Mouse (Mus musculus): ENCODE measurements around the gene Ss18l1. TPM values are rescaled to one million over a fixed set of nuclear protein-coding genes. Genes with fewer than 3 reads are reported as not detected.

The Ss18l1 gene
- total RNA-seq, 1 experiment from 2014 or later, result 13.6 TPM

Other genes starting within 250 kb of the Ss18l1 start
- gene Taf4, start 65.9 kb upstream of the Ss18l1 start, total RNA-seq (2021), result 18.8 and 25.3 TPM in 2 replicates
- 45.1 and 47.4 TPM in 2 replicates for gene Lsm14b, start 17.5 kb upstream of the Ss18l1 start, total RNA-seq (2021)
- gene Psma7, start 76 bp upstream of the Ss18l1 start, total RNA-seq (2021), result 240 and 254 TPM in 2 replicates
- 21.4 and 23.1 TPM in 2 replicates for gene Mtg2, start 28.1 kb downstream of the Ss18l1 start, total RNA-seq (2021)
- 0.49 TPM in 1 of 2 replicates, not detected in the other for gene Hrh3, start 62.0 kb downstream of the Ss18l1 start, total RNA-seq (2021)
- gene Osbpl2, start 76.8 kb downstream of the Ss18l1 start, total RNA-seq (2021), result 47.2 and 48.9 TPM in 2 replicates
- 132 and 145 TPM in 2 replicates for gene Adrm1, start 129.0 kb downstream of the Ss18l1 start, total RNA-seq (2021)
- 29.3 and 38.0 TPM in 2 replicates for gene Lama5, start 183.3 kb downstream of the Ss18l1 start, total RNA-seq (2021)
- gene Rps21, start 214.9 kb downstream of the Ss18l1 start, total RNA-seq (2021), result 728 and 789 TPM in 2 replicates
- gene Cables2, start 231.0 kb downstream of the Ss18l1 start, total RNA-seq (2021), result 16.1 and 19.6 TPM in 2 replicates
- gene Rbbp8nl, start 247.4 kb downstream of the Ss18l1 start, total RNA-seq (2021), result not detected in 2 replicates